Mouse (Mus musculus): Measurements from ENCODE around the gene Tnfrsf19. TPM values are rescaled to one million over a fixed set of nuclear protein-coding genes. Genes with fewer than 3 reads are reported as not detected.

Gene Tnfrsf19
- polyA plus RNA-seq, 1 experiment from 2014 or later = 15.1 TPM

DNA sequence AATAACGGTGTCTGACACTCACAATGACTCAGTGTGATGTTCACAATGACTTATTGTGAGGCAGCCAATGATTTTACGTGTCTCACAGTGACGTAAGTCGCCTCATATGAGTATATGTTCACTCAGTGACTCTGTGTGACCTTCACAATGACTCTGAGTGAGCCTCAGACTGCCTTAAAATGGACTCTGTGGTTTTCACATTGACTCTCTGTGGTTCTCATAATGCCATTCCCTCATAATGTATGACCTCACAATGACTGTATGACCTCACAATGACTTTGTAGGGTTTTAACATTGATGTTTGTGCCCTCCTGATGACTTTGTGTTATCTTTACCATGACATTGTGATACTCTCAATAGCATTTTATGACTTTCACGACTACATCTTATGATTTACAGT lies 110.6 kb downstream of the Tnfrsf19 start:
- no peak for ATAC-seq
- 77% methylated on average over 5 of the region's 5 CpGs for WGBS
- H3K9me3 ChIP-seq = no peaks in the 10 kb centered on the region

DNA sequence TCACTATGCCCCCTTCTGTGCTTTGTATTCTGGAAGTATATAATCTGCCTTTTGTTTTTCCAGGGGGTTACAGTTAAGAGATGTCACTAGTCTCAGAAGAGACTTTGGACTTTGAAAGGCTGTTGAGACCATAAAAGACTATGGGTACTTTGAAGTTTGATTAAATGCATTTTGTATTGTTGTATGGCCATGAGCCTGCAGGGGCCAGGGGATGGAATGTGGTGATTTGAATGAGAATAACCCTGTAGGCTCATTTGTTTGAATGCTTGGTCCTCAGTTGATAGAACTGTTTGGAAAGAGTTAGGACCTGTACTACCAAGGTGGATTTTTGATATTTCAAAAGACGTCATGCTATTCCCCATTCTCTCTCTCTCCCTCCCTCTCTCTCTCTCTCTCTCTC lies 120.3 kb downstream of the Tnfrsf19 start:
- H3K27ac ChIP-seq = no peak overlapping the region
- H3K4me1 ChIP-seq (replicated peaks) = no peaks in the 10 kb centered on the region
- no peak overlapping the region for H3K9ac ChIP-seq
- no peaks in the 10 kb centered on the region for H3K27me3 ChIP-seq (replicated peaks)
- ATAC-seq = no peak
- no peaks in the 10 kb centered on the region for H3K9me3 ChIP-seq
- no peak overlapping the region for H3K4me2 ChIP-seq (replicated peaks)
- no peak overlapping the region for H3K4me3 ChIP-seq (replicated peaks)
- H3K36me3 ChIP-seq = no peaks in the 10 kb centered on the region
- 73% methylated on average over 1 of the region's 1 CpGs for WGBS

More for the DNA sequence above, 110.6 kb downstream of the Tnfrsf19 start:
- no peaks in the 10 kb centered on the region for H3K27me3 ChIP-seq (replicated peaks)
- no peak overlapping the region for H3K4me3 ChIP-seq (replicated peaks)
- H3K4me2 ChIP-seq (replicated peaks) = no peak overlapping the region
- no peaks in the 10 kb centered on the region for H3K4me1 ChIP-seq (replicated peaks)
- no peak overlapping the region for H3K9ac ChIP-seq
- H3K27ac ChIP-seq = no peak overlapping the region
- no peaks in the 10 kb centered on the region for H3K36me3 ChIP-seq

DNA sequence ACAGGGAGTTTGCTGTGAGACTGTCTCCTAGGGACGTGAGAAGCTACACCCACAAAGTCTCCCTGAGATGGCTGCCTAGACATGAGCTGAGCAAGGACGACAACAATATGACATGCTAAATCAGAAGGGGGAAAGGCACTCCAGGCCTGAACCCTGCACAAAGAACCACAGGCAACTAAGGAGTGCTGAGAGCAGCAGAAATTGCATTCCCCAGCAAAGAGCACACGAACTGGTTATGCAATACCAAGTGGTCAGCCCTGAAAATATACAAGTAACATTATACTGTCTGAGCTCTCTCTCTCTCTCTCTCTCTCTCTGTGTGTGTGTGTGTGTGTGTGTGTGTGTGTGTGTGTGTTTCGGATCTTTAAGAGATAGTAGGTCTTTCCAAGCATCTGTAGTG lies 129.6 kb downstream of the Tnfrsf19 start:
- WGBS = 42% methylated on average over 4 of the region's 4 CpGs
- Histone ChIP-seq H3K9me3 (no peaks in the 10 kb centered on the region), H3K27me3 (replicated peaks) (no peaks in the 10 kb centered on the region), H3K27ac (no peak overlapping the region), H3K4me1 (replicated peaks) (peaks cover 9% of the 10 kb centered on the region; the same call in 1 of the 2 replicates), H3K4me2 (replicated peaks) (no peak overlapping the region), H3K4me3 (replicated peaks) (no peak overlapping the region), H3K36me3 (no peaks in the 10 kb centered on the region), H3K9ac (no peak overlapping the region)
- no peak for ATAC-seq

Other genes starting within 250 kb of the Tnfrsf19 start
- gene Sacs, start 92.0 kb upstream of the Tnfrsf19 start, polyA plus RNA-seq (2015; fragmentation: Nextera tagmentation; extraction: Ambion mirVana) = 2.0 and 2.3 TPM in 2 replicates
- 0.78 and 0.79 TPM in 2 replicates for gene Sgcg, start 212.0 kb upstream of the Tnfrsf19 start, polyA plus RNA-seq (2015; fragmentation: Nextera tagmentation; extraction: Ambion mirVana)